Mouse (Mus musculus): ENCODE measurements around the gene Gm20683.
"Not testable (repeated sequence)": the region's sequence is repeated elsewhere in the genome, so short reads cannot be mapped to it uniquely, and the experiment has no call there.

Gm20683 gene

DNA sequence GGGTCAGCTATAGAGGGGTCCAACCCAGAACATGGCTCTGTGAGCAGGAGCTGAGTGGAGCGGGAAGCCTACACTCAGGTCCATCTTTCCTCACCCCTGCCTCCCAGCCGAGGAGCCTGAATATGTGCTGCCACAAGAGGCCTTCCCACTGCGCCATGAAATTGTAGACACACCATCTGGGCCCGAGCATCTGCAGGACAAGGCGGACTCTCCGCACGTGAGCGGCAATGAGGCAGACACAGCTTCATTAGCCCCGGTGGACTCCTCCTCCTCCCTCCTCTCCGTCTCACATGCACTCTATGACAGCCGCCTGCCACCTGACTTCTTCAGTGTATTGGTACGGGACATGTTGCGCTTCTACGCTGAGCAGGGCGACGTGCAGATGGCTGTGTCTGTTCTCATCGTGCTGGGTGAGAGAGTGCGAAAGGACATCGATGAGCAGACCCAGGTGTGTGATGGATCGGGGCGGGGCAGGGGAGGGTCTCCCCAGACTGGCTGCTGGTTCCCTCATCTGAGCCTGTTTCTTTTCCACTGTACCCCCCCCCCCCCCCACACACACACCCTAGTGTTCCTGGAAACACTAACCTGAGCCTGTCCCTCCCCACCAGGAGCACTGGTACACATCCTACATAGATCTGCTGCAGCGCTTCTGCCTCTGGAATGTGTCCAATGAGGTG is 13.9 kb downstream of the Gm20683 start:
- DNase-seq (ENCODE audit: low spot score in 2 of 2): no peak

DNA sequence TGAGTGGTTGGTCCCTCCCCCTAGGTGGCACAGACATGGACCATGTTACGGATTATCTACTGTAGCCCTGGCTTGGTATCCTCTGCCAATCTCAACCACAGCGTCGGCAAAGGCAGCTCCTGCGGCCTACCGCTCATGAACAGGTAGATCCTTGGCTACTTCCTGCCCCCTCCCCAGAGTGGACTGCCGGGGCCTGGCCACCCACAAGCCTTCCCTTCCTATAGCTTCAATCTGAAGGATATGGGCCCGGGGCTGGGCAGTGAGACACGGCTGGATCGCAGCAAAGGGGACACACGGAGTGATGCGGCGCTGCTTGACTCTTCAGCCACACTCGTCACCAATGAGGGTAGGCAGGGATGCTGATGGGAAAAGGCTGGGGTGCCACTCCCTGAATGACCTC is 14.6 kb downstream of the Gm20683 start:
- no peak for DNase-seq (ENCODE audit: low spot score in 2 of 2)

DNA sequence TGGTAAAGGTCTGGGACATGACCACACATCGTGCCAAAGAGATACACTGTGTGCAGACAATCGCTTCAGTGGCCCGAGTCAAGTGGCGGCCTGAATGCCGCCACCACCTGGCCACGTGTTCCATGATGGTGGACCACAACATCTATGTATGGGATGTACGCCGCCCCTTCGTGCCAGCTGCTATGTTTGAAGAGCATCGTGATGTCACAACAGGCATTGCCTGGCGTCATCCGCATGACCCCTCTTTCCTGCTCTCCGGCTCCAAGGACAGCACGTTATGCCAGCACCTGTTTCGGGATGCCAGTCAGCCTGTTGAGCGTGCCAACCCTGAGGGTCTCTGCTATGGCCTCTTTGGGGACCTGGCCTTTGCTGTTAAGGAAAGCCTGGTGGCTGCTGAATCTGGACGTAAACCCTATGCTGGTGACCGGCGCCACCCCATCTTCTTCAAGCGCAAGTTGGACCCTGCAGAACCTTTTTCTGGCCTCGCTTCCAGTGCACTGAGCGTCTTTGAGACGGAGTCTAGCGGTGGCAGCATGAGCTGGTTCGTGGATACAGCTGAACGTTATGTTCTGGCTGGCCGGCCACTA is 15.5 kb downstream of the Gm20683 start:
- no peak for DNase-seq (ENCODE audit: low spot score in 2 of 2)

DNA sequence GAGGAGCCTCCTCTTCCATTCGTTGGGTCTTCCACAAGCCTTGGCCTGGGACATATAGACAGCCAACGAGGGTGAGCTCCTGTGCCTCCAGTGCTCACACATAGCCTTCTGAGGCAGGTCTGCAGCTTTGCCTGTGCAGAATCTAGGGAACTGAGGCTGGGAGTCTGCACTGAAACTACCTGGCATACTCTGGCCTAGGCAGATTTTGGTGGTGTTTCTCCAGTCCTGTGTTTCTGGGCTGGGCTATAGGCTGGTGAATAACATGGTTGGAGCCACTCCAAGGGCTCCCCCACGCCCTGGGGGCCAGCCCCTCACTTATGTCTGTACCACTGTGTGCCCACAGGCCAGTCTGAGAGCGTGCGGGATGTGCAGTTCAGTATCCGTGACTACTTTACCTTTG is 16.3 kb downstream of the Gm20683 start:
- no peak for DNase-seq (ENCODE audit: low spot score in 2 of 2)

DNA sequence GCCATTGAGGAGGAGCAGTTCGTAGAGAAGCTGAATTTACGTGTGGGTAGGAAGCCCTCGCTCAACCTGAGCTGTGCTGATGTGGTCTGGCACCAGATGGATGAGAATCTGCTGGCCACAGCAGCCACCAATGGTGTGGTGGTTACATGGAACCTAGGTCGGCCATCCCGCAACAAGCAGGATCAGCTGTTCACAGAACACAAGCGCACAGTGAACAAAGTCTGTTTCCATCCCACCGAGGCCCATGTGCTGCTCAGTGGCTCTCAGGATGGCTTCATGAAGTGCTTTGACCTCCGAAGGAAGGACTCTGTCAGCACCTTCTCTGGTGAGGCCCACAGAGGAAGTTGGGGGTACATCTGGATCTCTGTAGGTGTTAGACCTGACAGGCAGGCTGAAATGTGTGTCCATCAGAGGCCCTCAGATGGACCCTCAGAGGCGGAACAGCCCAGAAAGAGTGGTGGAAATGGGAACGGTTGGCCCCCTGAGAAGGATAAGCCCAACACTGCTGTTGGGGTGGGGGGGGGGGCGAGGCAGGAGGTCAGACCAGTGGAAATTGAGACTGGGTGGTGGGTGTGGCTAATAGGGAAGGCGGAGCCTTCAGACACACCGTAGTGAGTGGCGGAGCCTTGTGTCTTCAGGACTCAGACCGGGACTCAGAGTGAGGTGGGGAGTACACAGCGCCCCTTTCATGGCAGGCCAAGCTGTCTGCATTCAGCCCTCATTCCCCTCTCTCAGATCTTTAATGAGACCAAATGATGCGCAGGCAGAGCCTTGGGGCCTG is 17.0 kb downstream of the Gm20683 start:
- DNase-seq (ENCODE audit: low spot score in 2 of 2): no peak

- peak in 1 of 2 experiments; percentile 71 for DNase-seq (ENCODE audit: low spot score in 2 of 2)
These were observed 18.1 kb downstream of the Gm20683 start, which contains the start of gene Wdr24 for GRCm38 (mm10) chr17:25823452-25823851. TSS of gene Wdr24 (plus strand) at chr17:25823627.

DNA sequence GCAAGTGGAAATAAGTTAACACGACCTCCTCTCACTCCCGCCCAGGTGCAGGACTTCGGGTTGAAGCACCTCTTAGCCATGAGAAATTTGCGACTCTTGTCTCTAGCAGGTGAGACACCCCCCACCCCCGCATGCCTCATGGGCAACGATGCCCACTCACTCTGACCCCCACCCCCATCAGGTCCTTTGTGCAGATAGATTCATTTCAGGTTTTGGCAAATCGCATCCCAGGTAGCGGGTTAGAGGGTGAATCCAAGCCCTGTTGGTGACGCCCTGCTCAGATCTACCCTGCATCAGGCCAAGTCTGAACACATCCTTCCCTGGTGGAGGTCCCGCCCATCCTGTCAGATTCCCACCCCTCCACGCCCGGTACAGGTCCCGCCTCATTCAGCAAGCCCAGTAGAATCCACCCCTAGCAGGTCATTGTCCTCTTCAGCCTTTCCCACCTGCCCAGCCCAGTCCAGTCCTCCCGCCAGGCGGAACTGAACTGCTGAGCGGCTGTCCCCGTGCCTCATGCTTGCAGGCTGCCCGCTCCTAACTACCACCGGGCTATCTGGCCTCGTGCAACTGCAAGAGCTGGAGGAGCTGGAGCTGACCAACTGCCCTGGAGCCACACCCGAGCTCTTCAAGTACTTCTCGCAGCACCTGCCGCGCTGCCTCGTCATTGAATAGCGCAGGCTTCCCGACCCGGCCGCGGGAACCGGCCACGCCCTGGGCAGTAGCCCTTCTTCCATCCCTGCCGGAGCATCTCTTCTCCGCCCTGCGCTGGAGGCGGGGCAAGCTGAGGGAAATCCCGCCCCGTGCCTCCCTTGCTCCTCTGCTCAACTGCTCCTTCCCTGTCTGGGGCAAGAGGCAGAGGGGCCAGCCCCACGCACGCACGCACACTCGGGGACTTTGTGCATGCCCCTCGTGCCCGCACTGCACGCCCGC is 22.4 kb downstream of the Gm20683 start:
- no peak for DNase-seq (ENCODE audit: low spot score in 2 of 2)

DNA sequence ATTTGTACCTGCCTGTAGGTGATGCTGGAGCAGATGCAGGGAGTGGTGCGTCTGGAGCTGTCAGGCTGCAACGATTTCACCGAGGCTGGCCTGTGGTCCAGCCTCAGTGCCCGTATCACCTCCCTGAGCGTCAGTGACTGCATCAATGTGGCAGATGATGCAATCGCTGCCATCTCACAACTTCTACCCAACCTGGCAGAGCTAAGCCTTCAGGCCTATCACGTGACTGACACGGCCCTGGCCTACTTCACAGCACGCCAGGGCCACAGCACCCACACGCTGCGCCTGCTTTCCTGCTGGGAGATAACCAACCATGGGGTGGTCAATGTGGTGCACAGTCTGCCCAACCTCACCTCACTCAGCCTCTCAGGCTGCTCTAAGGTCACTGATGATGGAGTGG is 23.9 kb downstream of the Gm20683 start:
- no peak for DNase-seq (ENCODE audit: low spot score in 2 of 2)

- peak; percentile 88 to 92 for DNase-seq (ENCODE audit: low spot score in 2 of 2)
These were observed 28.1 kb downstream of the Gm20683 start for GRCm38 (mm10) chr17:25813471-25813870.

DNA sequence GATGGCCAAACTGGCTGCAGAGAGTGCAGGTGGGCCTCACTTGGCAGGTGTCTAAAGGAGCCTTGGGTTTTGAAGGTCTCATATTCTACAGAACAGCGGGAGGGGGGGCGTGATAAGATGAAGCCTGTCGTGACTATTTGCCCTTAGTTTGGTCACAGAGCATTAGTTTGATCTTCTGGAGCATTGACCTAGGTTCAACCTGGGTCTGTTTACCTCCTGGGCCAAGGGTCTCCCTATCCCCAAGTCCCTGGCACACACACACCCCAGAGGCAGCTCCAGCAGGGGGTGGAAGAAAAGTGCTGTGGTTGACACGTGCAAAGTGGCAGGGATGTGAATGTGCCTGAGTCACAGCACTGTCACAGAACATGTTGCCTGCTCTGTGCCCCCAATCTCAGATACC is 30.7 kb downstream of the Gm20683 start:
- DNase-seq (ENCODE audit: low spot score in 2 of 2): no peak

GRCm38 (mm10) chr17:25809606-25810340 is 31.8 kb downstream of the Gm20683 start:
- no peak for DNase-seq (ENCODE audit: low spot score in 2 of 2)

GRCm38 (mm10) chr17:25808789-25809605 is 32.6 kb downstream of the Gm20683 start, which contains the start of gene Fbxl16:
TSS of gene Fbxl16 (plus strand) at chr17:25809085.
- DNase-seq (ENCODE audit: low spot score in 2 of 2): peak; percentile 87 to 90

GRCm38 (mm10) chr17:25808028-25808427 is 33.5 kb downstream of the Gm20683 start:
- no peak for DNase-seq (ENCODE audit: low spot score in 2 of 2)

- not testable (repeated sequence) for DNase-seq (ENCODE audit: low spot score in 2 of 2)
These were observed 34.1 kb downstream of the Gm20683 start for GRCm38 (mm10) chr17:25807452-25807851.

DNA sequence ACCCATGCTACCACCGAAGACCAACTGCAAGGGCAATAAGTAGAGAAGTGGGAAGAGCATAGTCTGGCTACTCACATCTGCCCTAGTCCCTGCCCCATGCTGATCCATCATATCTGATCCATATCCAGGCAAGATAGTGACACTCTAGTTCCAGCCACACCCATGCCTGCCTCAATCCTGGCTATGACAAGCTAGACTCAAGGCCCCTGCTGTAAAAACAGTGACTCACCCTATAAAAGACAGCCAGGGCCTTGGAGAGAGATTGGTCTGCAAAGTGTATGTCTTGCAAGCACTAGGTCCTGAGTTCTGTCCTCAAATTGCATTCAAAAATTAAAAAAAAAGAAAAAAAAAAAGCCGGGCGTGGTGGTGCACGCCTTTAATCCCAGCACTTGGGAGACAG is 35.1 kb downstream of the Gm20683 start:
- DNase-seq (ENCODE audit: low spot score in 2 of 2): no peak

DNA sequence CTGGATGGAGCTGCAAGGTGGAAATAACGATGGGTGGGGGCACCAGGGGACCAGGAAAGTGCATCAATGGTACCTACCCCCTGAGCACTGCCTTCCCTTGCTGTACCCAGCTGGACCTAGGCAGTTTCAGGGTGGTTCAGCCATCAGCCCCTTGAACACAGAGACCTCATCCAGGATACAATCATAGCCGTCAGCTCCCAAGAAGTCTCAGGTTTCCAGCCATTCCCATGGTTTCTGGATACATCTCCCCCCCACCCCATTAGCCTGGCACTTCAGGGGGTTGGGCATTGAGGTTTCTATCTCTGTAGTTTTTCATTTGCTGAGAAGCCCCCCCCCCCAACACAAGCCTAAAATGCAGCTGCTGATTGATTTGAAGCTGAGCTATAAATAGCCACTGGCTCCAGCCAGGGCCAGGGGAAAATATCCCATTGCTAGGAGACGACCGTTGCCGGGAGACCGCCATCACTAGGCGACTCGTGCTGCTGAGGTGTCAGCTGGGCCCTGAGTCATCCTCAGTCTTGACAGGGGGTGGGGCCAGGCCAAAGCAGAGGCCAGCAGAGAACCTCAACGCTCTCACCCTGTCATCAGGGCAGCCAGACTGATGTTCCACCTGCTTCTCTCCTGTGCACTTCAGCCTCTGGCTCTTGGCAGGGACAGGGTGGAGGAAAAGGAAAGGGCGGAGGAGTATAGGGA is 38.6 kb downstream of the Gm20683 start:
- DNase-seq (ENCODE audit: low spot score in 2 of 2): peak; percentile 87 to 88

- peak in 1 of 2 experiments; percentile 61 for DNase-seq (ENCODE audit: low spot score in 2 of 2)
These were observed 40.5 kb downstream of the Gm20683 start for GRCm38 (mm10) chr17:25801029-25801428.

- DNase-seq (ENCODE audit: low spot score in 2 of 2): peak in 1 of 2 experiments; percentile 63
These were observed 44.6 kb downstream of the Gm20683 start, which contains the start of gene Metrn for GRCm38 (mm10) chr17:25796951-25797369. TSS of gene Metrn (minus strand) at chr17:25797136.

DNA sequence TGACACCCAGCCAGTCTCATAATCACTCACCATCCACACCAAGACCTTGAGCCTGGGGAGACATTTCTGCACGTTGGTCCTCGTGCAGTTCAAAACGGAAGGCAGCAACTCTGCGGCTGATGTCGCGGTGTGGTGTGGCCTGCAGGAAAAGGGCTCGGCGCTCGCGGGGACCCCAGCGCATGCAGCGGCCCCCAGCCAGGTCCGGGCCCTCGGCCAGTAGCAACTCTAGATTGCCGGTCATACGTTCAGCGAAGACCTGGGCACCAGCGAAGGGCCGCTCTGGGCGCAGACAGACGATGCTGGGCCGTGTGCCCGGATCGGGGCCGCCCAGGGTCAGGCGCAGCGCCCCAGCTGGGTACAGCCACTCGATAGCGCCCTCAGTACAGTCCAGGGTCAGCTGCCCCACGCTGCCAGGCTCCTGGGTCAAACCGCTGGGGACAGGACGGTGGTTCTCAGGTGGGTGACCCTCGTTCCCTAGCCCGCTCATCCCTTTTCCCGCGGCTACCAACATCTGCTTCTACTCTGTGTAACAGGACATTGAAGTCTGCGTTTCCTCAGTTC is 45.3 kb downstream of the Gm20683 start:
- no peak for DNase-seq (ENCODE audit: low spot score in 2 of 2)
